Mouse (Mus musculus) MEL (cell line): Measurements from ENCODE around the gene Ppip5k1. TPM values are rescaled to one million over a fixed set of nuclear protein-coding genes. Genes with fewer than 3 reads are reported as not detected.

Experiments used
- DNase-seq: peaks from one replicate; pipeline ENCODE4 v3.0.0; 2011; ENCODE audit warnings: low read depth, low spot score
- H3K27ac ChIP-seq: 2 replicates; pipeline ENCODE4 v1.5.1; 2012; ENCODE audit warnings: low read depth, mild to moderate bottlenecking, control low read depth, low read length, moderate library complexity; ENCODE audit not compliant: control insufficient read depth
- H3K27me3 ChIP-seq, 2 experiments: fragments of 150-350 bp in 1 of 2; sonication (generic) in 1 of 2; 2 replicates each; pipeline ENCODE4 v1.6.1; 2012; ENCODE audit warnings: low read length in 2 of 2, mild to moderate bottlenecking in 2 of 2, improper control_type of control experiment in 1 of 2, moderate library complexity in 1 of 2; ENCODE audit not compliant: insufficient read depth in 2 of 2, control insufficient read depth in 1 of 2
- H3K36me3 ChIP-seq, 2 experiments: 2 replicates each; pipeline ENCODE4 v1.6.1; 2012 to 2014; ENCODE audit warnings: low read length in 2 of 2, improper control_type of control experiment in 1 of 2, inconsistent platforms in 1 of 2, mild to moderate bottlenecking in 1 of 2; ENCODE audit not compliant: insufficient read depth in 2 of 2, control insufficient read depth in 1 of 2
- H3K4me1 ChIP-seq, 2 experiments: fragments of 150-350 bp in 1 of 2; sonication (generic) in 1 of 2; 2 replicates each; pipeline ENCODE4 v1.6.1; 2012; ENCODE audit warnings: low read length in 2 of 2, improper control_type of control experiment in 1 of 2, mild to moderate bottlenecking in 1 of 2; ENCODE audit not compliant: insufficient read depth in 2 of 2, control insufficient read depth in 1 of 2
- H3K4me3 ChIP-seq, 2 experiments: fragments of 150-350 bp in 1 of 2; sonication (generic) in 1 of 2; 2 replicates each; pipeline ENCODE4 v1.5.1; 2012; ENCODE audit warnings: low read depth in 2 of 2, low read length in 2 of 2, mild to moderate bottlenecking in 2 of 2, moderate library complexity in 2 of 2, control low read depth in 1 of 2, improper control_type of control experiment in 1 of 2; ENCODE audit not compliant: control insufficient read depth in 1 of 2, insufficient read depth in 1 of 2
- H3K79me2 ChIP-seq: 2 replicates; pipeline ENCODE4 v1.6.1; 2012; ENCODE audit warnings: mild to moderate bottlenecking, low read length, moderate library complexity; ENCODE audit not compliant: control insufficient read depth, poor library complexity, insufficient read depth
- H3K9ac ChIP-seq: 2 replicates; pipeline ENCODE4 v1.6.1; 2012; ENCODE audit warnings: low read depth, mild to moderate bottlenecking, control low read depth, low read length, moderate library complexity; ENCODE audit not compliant: control insufficient read depth, poor library complexity, severe bottlenecking
- H3K9me3 ChIP-seq: fragments of 150-350 bp; sonication (generic); replicated peaks from 2 replicates; pipeline ENCODE4 v1.6.1; 2012; ENCODE audit warnings: mild to moderate bottlenecking, low read length, improper control_type of control experiment, moderate library complexity; ENCODE audit not compliant: insufficient read depth
- BHLHE40 ChIP-seq: IDR thresholded peaks from 2 replicates; pipeline ENCODE4 v1.6.1; 2012; ENCODE audit warnings: low read depth, mild to moderate bottlenecking, inconsistent platforms, low read length, improper control_type of control experiment, borderline replicate concordance
- CHD1 ChIP-seq: IDR thresholded peaks from 2 replicates; pipeline ENCODE4 v1.6.1; 2012; ENCODE audit warnings: low read depth, mild to moderate bottlenecking, inconsistent platforms, low read length, improper control_type of control experiment
- E2F4 ChIP-seq: IDR thresholded peaks from 2 replicates; pipeline ENCODE4 v1.6.1; 2011; ENCODE audit warnings: low read depth, low read length, improper control_type of control experiment, borderline replicate concordance
- EP300 ChIP-seq, 2 experiments: IDR thresholded peaks; 2 replicates each; pipeline ENCODE4 v1.6.1; 2011; ENCODE audit warnings: improper control_type of control experiment in 2 of 2, low read length in 2 of 2, low read depth in 1 of 2, mild to moderate bottlenecking in 1 of 2
- ETS1 ChIP-seq: IDR thresholded peaks from 2 replicates; pipeline ENCODE4 v1.6.1; 2012; ENCODE audit warnings: low read depth, mild to moderate bottlenecking, inconsistent platforms, low read length, improper control_type of control experiment, moderate library complexity
- GABPA ChIP-seq: IDR thresholded peaks from 2 replicates; pipeline ENCODE4 v1.6.1; 2012; ENCODE audit warnings: low read depth, mild to moderate bottlenecking, inconsistent platforms, low read length, improper control_type of control experiment, moderate library complexity
- GATA1 ChIP-seq: IDR thresholded peaks from 2 replicates; pipeline ENCODE4 v1.6.1; 2011; ENCODE audit warnings: low read depth, low read length, improper control_type of control experiment
- HCFC1 ChIP-seq: IDR thresholded peaks from 2 replicates; pipeline ENCODE4 v1.6.1; 2012; ENCODE audit warnings: low read depth, mild to moderate bottlenecking, inconsistent platforms, low read length, improper control_type of control experiment, moderate library complexity
- JUND ChIP-seq: IDR thresholded peaks from 2 replicates; pipeline ENCODE4 v1.6.1; 2011; ENCODE audit warnings: low read depth, mild to moderate bottlenecking, improper control_type of control experiment, low read length
- KAT2A ChIP-seq: conservative IDR thresholded peaks from 2 replicates; pipeline ENCODE4 v1.6.1; 2012; ENCODE audit warnings: low read depth, low read length, improper control_type of control experiment, inconsistent platforms
- MAFK ChIP-seq: IDR thresholded peaks from 2 replicates; pipeline ENCODE4 v1.6.1; 2011; ENCODE audit warnings: low read depth, mild to moderate bottlenecking, low read length, improper control_type of control experiment, borderline replicate concordance
- MAX ChIP-seq: IDR thresholded peaks from 2 replicates; pipeline ENCODE4 v1.6.1; 2011; ENCODE audit warnings: low read length, improper control_type of control experiment
- MAZ ChIP-seq: IDR thresholded peaks from 2 replicates; pipeline ENCODE4 v1.6.1; 2012; ENCODE audit warnings: low read depth, mild to moderate bottlenecking, inconsistent platforms, low read length, improper control_type of control experiment
- MYB ChIP-seq: IDR thresholded peaks from 2 replicates; pipeline ENCODE4 v1.6.1; 2011; ENCODE audit warnings: mild to moderate bottlenecking, low read depth, low read length, improper control_type of control experiment
- NELFE ChIP-seq: IDR thresholded peaks from 2 replicates; pipeline ENCODE4 v1.6.1; 2011; ENCODE audit warnings: low read depth, low read length, improper control_type of control experiment
- NRF1 ChIP-seq: IDR thresholded peaks from 2 replicates; pipeline ENCODE4 v1.6.1; 2014; ENCODE audit warnings: low read depth, mild to moderate bottlenecking, inconsistent platforms, low read length, improper control_type of control experiment, moderate library complexity; ENCODE audit not compliant: poor library complexity, insufficient read depth, severe bottlenecking
- POLR2A ChIP-seq, 2 experiments: IDR thresholded peaks; 2 replicates each; pipeline ENCODE4 v1.6.1; 2011 to 2012; ENCODE audit warnings: low read length in 2 of 2, mild to moderate bottlenecking in 2 of 2, control low read depth in 1 of 2, improper control_type of control experiment in 1 of 2, low read depth in 1 of 2, moderate library complexity in 1 of 2; ENCODE audit not compliant: control insufficient read depth in 1 of 2, insufficient read depth in 1 of 2, poor library complexity in 1 of 2
- POLR2AphosphoS2 ChIP-seq: IDR thresholded peaks from 2 replicates; pipeline ENCODE4 v1.6.1; 2011; ENCODE audit warnings: low read length, improper control_type of control experiment
- RAD21 ChIP-seq: IDR thresholded peaks from 2 replicates; pipeline ENCODE4 v1.6.1; 2011; ENCODE audit warnings: mild to moderate bottlenecking, low read depth, low read length, improper control_type of control experiment
- RCOR1 ChIP-seq: IDR thresholded peaks from 2 replicates; pipeline ENCODE4 v1.6.1; 2012; ENCODE audit warnings: low read depth, mild to moderate bottlenecking, inconsistent platforms, low read length, improper control_type of control experiment
- SIN3A ChIP-seq: IDR thresholded peaks from 2 replicates; pipeline ENCODE4 v1.6.1; 2012; ENCODE audit warnings: low read length, improper control_type of control experiment, inconsistent platforms
- TAL1 ChIP-seq: IDR thresholded peaks from 2 replicates; pipeline ENCODE4 v1.6.1; 2012; ENCODE audit warnings: mild to moderate bottlenecking, inconsistent platforms, low read length, moderate library complexity, mixed read lengths
- TBP ChIP-seq: IDR thresholded peaks from 2 replicates; pipeline ENCODE4 v1.8.0; 2011; ENCODE audit warnings: low read depth, low read length, improper control_type of control experiment
- TCF12 ChIP-seq: IDR thresholded peaks from 2 replicates; pipeline ENCODE4 v1.6.1; 2014; ENCODE audit warnings: low read depth, mild to moderate bottlenecking, inconsistent platforms, low read length, improper control_type of control experiment, moderate library complexity
- UBTF ChIP-seq: IDR thresholded peaks from 2 replicates; pipeline ENCODE4 v1.6.1; 2012; ENCODE audit warnings: low read depth, mild to moderate bottlenecking, inconsistent platforms, low read length, improper control_type of control experiment, moderate library complexity, borderline replicate concordance; ENCODE audit not compliant: insufficient read depth
- USF1 ChIP-seq: IDR thresholded peaks from 2 replicates; pipeline ENCODE4 v1.6.1; 2014; ENCODE audit warnings: low read depth, mild to moderate bottlenecking, inconsistent platforms, low read length, improper control_type of control experiment, moderate library complexity
- ZMIZ1 ChIP-seq: IDR thresholded peaks from 2 replicates; pipeline ENCODE4 v1.6.1; 2012; ENCODE audit warnings: low read depth, mild to moderate bottlenecking, inconsistent platforms, low read length, improper control_type of control experiment, moderate library complexity
- polyA plus RNA-seq, 2 experiments: library from polyadenylated mRNA; stranded (reverse) in 1 of 2; unstranded in 1 of 2; fragments of >175 nt in 1 of 2; fragments of >200 nt in 1 of 2; gene quantifications; 2 replicates each; pipeline versions ENCODE4 v1.2.1 to v1.2.4; 2012; ENCODE audit warnings: low replicate concordance in 2 of 2, low read depth in 1 of 2; ENCODE audit not compliant: insufficient read length in 2 of 2, insufficient read depth in 1 of 2, missing spikeins in 1 of 2
- total RNA-seq: library from RNA; depleted of rRNA; stranded (reverse); fragments of 300-350 nt; gene quantifications from 2 replicates; pipeline ENCODE4 v1.2.3, GENCODE M21; 2012

Ppip5k1 gene
- total and polyA plus RNA-seq, 3 experiments: 10.4 to 14.8 TPM; not detected in 1

GRCm38 (mm10) chr2:121295608-121296571 is 59.3 kb downstream of the Ppip5k1 start:
- Histone ChIP-seq H3K79me2 (no peaks in the 10 kb centered on the region), H3K9me3 (no peaks in the 10 kb centered on the region), H3K27ac (peak overlapping the region; percentile 8), H3K27me3 (no peaks in the 10 kb centered on the region), H3K4me1 (peaks cover 7 to 14% of the 10 kb centered on the region in 2 experiments; a peak in 3 of 4 replicates), H3K4me3 (peak overlapping the region; percentile 47 to 79), H3K9ac (peak overlapping the region; percentile 52), H3K36me3 (no peaks in the 10 kb centered on the region; a peak in 1 of 4 replicates)
- TF ChIP-seq TBP (no peak), ETS1 (peak; percentile 28; the same call in 1 of the 2 replicates), EP300 (IDR thresholded peaks at IDR 0.05; ENCODE audit: low read depth in 1 of 2, low read length in 2 of 2) (no peak), UBTF (no peak), JUND (no peak), NELFE (no peak), RAD21 (no peak), E2F4 (no peak), USF1 (no peak), MAZ (peak; percentile 41; the same call in 1 of the 2 replicates), NRF1 (no peak), TCF12 (0 out of 2 replicates have a peak, but pooled peaks have one; percentile 16), MAX (no peak), RCOR1 (no peak), HCFC1 (no peak), TAL1 (no peak), POLR2A (IDR thresholded peaks at IDR 0.05; ENCODE audit: control insufficient read depth in 1 of 2, insufficient read depth in 1 of 2, low read depth in 1 of 2, low read length in 2 of 2, poor library complexity in 1 of 2) (no peak), ZMIZ1 (no peak), KAT2A (no peak), GABPA (no peak), MYB (no peak), POLR2AphosphoS2 (no peak), MAFK (no peak), BHLHE40 (no peak), SIN3A (no peak), GATA1 (no peak), CHD1 (no peak)
- DNase-seq: peak; percentile 60
